Mouse (Mus musculus): Measurements from ENCODE around the gene C1qtnf1. TPM values are rescaled to one million over a fixed set of nuclear protein-coding genes. Genes with fewer than 3 reads are reported as not detected.

C1qtnf1 gene
- polyA plus RNA-seq, 1 experiment from 2014 or later: 7.5 TPM

DNA sequence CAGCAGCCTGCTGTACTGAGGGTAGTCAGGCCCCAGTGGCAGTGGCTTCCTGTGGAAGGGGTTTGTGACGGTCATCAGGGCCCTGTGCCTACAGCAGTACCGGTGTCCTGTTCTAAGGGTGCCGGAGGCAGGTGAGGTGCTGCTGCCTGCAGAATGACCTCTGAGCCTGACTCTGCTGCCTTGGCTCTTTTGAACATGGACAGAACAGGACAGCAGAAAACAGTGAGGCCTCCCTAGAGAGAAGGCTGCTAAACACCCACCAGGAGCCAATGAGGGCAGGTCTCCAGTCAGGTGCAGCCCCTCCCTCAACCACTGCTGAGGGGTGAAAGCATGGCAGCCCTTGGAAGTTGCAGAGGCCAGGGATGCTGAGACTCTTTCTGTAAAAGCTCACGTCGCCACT lies 21.5 kb upstream of the C1qtnf1 start:
- peaks cover 8% of the 10 kb centered on the region in 2 experiments for H3K4me1 ChIP-seq (ENCODE audit: control insufficient read depth in 2 of 2, insufficient read depth in 2 of 2, low read length in 2 of 2)
- H3K9ac ChIP-seq (ENCODE audit: low read length): peak overlapping the region; percentile 16; the same call in 1 of the 2 replicates
- peak overlapping the region; percentile 31 to 59; a peak in 3 of 4 replicates for H3K27ac ChIP-seq (replicated peaks in 1 of 2; ENCODE audit: control insufficient read depth in 1 of 2, insufficient read depth in 1 of 2, low read depth in 2 of 2, low read length in 2 of 2)
- 75% methylated on average over 5 of the region's 5 CpGs for WGBS
- H3K36me3 ChIP-seq (ENCODE audit: control insufficient read depth, insufficient read depth, low read length): peaks cover 53% of the 10 kb centered on the region
- no peak overlapping the region for H3K4me2 ChIP-seq (ENCODE audit: low read length)
- no peak overlapping the region for H3K4me3 ChIP-seq (ENCODE audit: control insufficient read depth in 1 of 2, insufficient read depth in 1 of 2, low read depth in 1 of 2, low read length in 2 of 2)
- H3K27me3 ChIP-seq (ENCODE audit: control insufficient read depth, insufficient read depth, low read length): no peaks in the 10 kb centered on the region
- ATAC-seq (ENCODE audit: insufficient number of reproducible peaks, insufficient read depth, low FRiP score, low read depth): no peak
- H3K9me3 ChIP-seq (ENCODE audit: control insufficient read depth, low read length): no peaks in the 10 kb centered on the region

DNA sequence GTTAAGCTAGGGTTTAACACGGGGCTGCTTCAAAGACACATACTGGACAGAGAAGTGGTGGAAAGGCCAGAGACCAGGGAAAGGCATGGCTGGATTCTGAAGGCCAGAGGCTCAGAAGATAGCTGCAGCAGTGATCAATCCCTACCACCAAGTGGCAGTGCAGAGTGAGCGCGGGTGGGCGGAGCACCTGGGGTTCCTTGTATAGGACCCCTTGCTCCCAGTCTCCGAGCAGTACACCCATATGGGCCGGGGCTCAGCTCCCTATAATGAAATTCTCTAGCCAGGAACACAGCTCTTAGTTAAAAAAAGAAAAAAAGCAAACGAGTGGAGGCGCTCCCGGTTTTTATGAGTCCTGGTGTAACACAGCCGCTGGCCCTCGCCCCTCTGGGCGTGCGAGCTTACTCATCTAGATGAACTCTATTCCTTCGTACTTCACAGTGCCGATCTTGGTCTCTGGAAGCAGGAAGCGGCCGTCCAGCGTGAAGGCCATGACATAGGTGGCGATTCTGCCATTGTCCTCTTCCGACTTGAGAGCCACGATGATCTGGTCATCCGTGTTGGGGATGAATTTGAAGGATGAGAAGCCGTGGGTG lies 20.6 kb upstream of the C1qtnf1 start:
- H3K4me2 ChIP-seq (ENCODE audit: low read length): no peak overlapping the region
- H3K4me1 ChIP-seq (ENCODE audit: control insufficient read depth in 2 of 2, insufficient read depth in 2 of 2, low read length in 2 of 2): no peaks in the 10 kb centered on the region; a peak in 1 of 4 replicates
- H3K36me3 ChIP-seq (ENCODE audit: control insufficient read depth, insufficient read depth, low read length): peaks cover 60% of the 10 kb centered on the region
- H3K9me3 ChIP-seq (ENCODE audit: control insufficient read depth, low read length): no peaks in the 10 kb centered on the region
- H3K27me3 ChIP-seq (ENCODE audit: control insufficient read depth, insufficient read depth, low read length): no peaks in the 10 kb centered on the region
- no peak overlapping the region for H3K4me3 ChIP-seq (ENCODE audit: control insufficient read depth in 1 of 2, insufficient read depth in 1 of 2, low read depth in 1 of 2, low read length in 2 of 2)
- H3K9ac ChIP-seq (ENCODE audit: low read length): no peak overlapping the region
- H3K27ac ChIP-seq (replicated peaks in 1 of 2; ENCODE audit: control insufficient read depth in 1 of 2, insufficient read depth in 1 of 2, low read depth in 2 of 2, low read length in 2 of 2): no peak overlapping the region
- 79% methylated on average over 23 of the region's 23 CpGs for WGBS
- no peak for ATAC-seq (ENCODE audit: insufficient number of reproducible peaks, insufficient read depth, low FRiP score, low read depth)

DNA sequence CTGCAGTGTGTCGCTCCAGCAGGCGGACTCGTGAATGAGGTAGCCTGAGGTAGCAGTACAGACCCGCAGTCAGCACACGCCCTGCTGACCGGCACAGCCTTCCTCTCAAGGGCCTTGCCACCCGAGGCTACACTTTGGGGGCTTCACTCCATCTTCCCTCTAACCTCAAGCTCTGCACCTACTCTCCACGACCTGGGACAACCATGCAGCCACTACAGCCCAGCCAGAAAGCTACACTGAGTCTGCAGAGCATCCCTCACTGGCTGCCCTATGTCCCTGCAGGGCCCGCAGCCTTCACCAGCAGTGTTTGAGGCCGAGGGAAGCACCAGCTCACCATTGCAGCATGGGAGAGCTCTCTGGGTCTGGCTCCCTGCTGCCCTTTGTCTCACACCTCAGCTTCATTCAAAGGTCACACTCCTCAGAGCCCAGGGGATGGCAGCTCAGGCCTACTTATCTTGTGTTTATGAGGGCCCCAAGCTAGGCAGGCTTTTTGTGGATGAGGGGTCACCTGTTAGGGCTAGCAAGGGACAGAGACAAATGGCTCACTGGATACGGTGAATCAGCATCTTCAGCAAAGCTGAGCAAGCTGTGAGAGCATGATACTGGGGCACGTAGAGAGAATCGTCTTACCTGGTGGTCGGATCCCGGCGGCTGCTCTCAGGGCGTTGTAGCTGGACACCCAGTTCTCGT lies 19.8 kb upstream of the C1qtnf1 start:
- WGBS: 71% methylated on average over 18 of the region's 18 CpGs
- no peak overlapping the region for H3K9ac ChIP-seq (ENCODE audit: low read length)
- no peaks in the 10 kb centered on the region for H3K27me3 ChIP-seq (ENCODE audit: control insufficient read depth, insufficient read depth, low read length)
- no peak for ATAC-seq (ENCODE audit: insufficient number of reproducible peaks, insufficient read depth, low FRiP score, low read depth)
- no peaks in the 10 kb centered on the region for H3K9me3 ChIP-seq (ENCODE audit: control insufficient read depth, low read length)
- H3K27ac ChIP-seq (replicated peaks in 1 of 2; ENCODE audit: control insufficient read depth in 1 of 2, insufficient read depth in 1 of 2, low read depth in 2 of 2, low read length in 2 of 2): no peak overlapping the region
- H3K36me3 ChIP-seq (ENCODE audit: control insufficient read depth, insufficient read depth, low read length): peaks cover 63% of the 10 kb centered on the region
- no peak overlapping the region for H3K4me3 ChIP-seq (ENCODE audit: control insufficient read depth in 1 of 2, insufficient read depth in 1 of 2, low read depth in 1 of 2, low read length in 2 of 2)
- H3K4me1 ChIP-seq (ENCODE audit: control insufficient read depth in 2 of 2, insufficient read depth in 2 of 2, low read length in 2 of 2): no peaks in the 10 kb centered on the region; a peak in 1 of 4 replicates
- no peak overlapping the region for H3K4me2 ChIP-seq (ENCODE audit: low read length)

GRCm38 (mm10) chr11:118409106-118410072 lies 18.6 kb upstream of the C1qtnf1 start:
- no peaks in the 10 kb centered on the region; a peak in 1 of 4 replicates for H3K4me1 ChIP-seq (ENCODE audit: control insufficient read depth in 2 of 2, insufficient read depth in 2 of 2, low read length in 2 of 2)
- H3K9me3 ChIP-seq (ENCODE audit: control insufficient read depth, low read length): no peaks in the 10 kb centered on the region
- H3K9ac ChIP-seq (ENCODE audit: low read length): no peak overlapping the region
- H3K4me2 ChIP-seq (ENCODE audit: low read length): no peak overlapping the region
- WGBS: 68% methylated on average over 12 of the region's 12 CpGs
- H3K4me3 ChIP-seq (ENCODE audit: control insufficient read depth in 1 of 2, insufficient read depth in 1 of 2, low read depth in 1 of 2, low read length in 2 of 2): no peak overlapping the region
- no peak for ATAC-seq (ENCODE audit: insufficient number of reproducible peaks, insufficient read depth, low FRiP score, low read depth)
- peaks cover 73% of the 10 kb centered on the region for H3K36me3 ChIP-seq (ENCODE audit: control insufficient read depth, insufficient read depth, low read length)
- H3K27me3 ChIP-seq (ENCODE audit: control insufficient read depth, insufficient read depth, low read length): no peaks in the 10 kb centered on the region
- H3K27ac ChIP-seq (replicated peaks in 1 of 2; ENCODE audit: control insufficient read depth in 1 of 2, insufficient read depth in 1 of 2, low read depth in 2 of 2, low read length in 2 of 2): no peak overlapping the region

- Histone ChIP-seq H3K9ac (ENCODE audit: low read length) (no peak overlapping the region), H3K27ac (replicated peaks in 1 of 2; ENCODE audit: control insufficient read depth in 1 of 2, insufficient read depth in 1 of 2, low read depth in 2 of 2, low read length in 2 of 2) (no peak overlapping the region), H3K4me2 (ENCODE audit: low read length) (no peak overlapping the region), H3K36me3 (ENCODE audit: control insufficient read depth, insufficient read depth, low read length) (peaks cover 78% of the 10 kb centered on the region), H3K9me3 (ENCODE audit: control insufficient read depth, low read length) (no peaks in the 10 kb centered on the region), H3K27me3 (ENCODE audit: control insufficient read depth, insufficient read depth, low read length) (no peaks in the 10 kb centered on the region), H3K4me3 (ENCODE audit: control insufficient read depth in 1 of 2, insufficient read depth in 1 of 2, low read depth in 1 of 2, low read length in 2 of 2) (no peak overlapping the region), H3K4me1 (ENCODE audit: control insufficient read depth in 2 of 2, insufficient read depth in 2 of 2, low read length in 2 of 2) (no peaks in the 10 kb centered on the region; a peak in 1 of 4 replicates)
- no peak for ATAC-seq (ENCODE audit: insufficient number of reproducible peaks, insufficient read depth, low FRiP score, low read depth)
- WGBS: 59% methylated on average over 1 of the region's 1 CpGs
These were observed 17.9 kb upstream of the C1qtnf1 start for GRCm38 (mm10) chr11:118410073-118410444.

- 91% methylated on average over 10 of the region's 10 CpGs for WGBS
- no peaks in the 10 kb centered on the region for H3K27me3 ChIP-seq (ENCODE audit: control insufficient read depth, insufficient read depth, low read length)
- no peak overlapping the region for H3K9ac ChIP-seq (ENCODE audit: low read length)
- H3K4me3 ChIP-seq (ENCODE audit: control insufficient read depth in 1 of 2, insufficient read depth in 1 of 2, low read depth in 1 of 2, low read length in 2 of 2): no peak overlapping the region
- H3K36me3 ChIP-seq (ENCODE audit: control insufficient read depth, insufficient read depth, low read length): peaks cover 82% of the 10 kb centered on the region
- no peaks in the 10 kb centered on the region for H3K9me3 ChIP-seq (ENCODE audit: control insufficient read depth, low read length)
- no peak for ATAC-seq (ENCODE audit: insufficient number of reproducible peaks, insufficient read depth, low FRiP score, low read depth)
- H3K4me1 ChIP-seq (ENCODE audit: control insufficient read depth in 2 of 2, insufficient read depth in 2 of 2, low read length in 2 of 2): no peaks in the 10 kb centered on the region; a peak in 1 of 4 replicates
- no peak overlapping the region for H3K27ac ChIP-seq (replicated peaks in 1 of 2; ENCODE audit: control insufficient read depth in 1 of 2, insufficient read depth in 1 of 2, low read depth in 2 of 2, low read length in 2 of 2)
- no peak overlapping the region for H3K4me2 ChIP-seq (ENCODE audit: low read length)
These were observed 17.5 kb upstream of the C1qtnf1 start for GRCm38 (mm10) chr11:118410479-118410878.

DNA sequence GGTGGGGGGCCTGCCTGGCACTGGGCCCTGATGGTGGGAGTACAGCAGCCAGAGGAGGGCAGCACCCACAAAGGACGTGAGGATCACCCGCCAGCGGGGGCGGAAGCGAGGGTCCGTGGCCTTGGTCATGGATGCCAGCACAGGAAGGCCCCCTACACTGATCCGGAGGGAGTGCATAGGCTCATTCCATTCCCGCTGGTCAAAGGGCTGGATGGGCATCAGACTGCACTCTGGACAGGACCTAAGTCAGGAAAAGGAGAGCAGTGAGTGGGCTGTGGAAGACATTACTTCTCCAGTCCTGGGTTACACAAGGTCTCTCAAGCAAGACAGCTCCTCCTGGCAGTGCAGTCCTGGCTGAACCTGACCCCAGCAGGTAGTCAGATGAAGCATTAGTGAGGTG lies 16.7 kb upstream of the C1qtnf1 start:
- 92% methylated on average over 8 of the region's 8 CpGs for WGBS
- Histone ChIP-seq H3K4me3 (ENCODE audit: control insufficient read depth in 1 of 2, insufficient read depth in 1 of 2, low read depth in 1 of 2, low read length in 2 of 2) (no peak overlapping the region), H3K4me1 (ENCODE audit: control insufficient read depth in 2 of 2, insufficient read depth in 2 of 2, low read length in 2 of 2) (no peaks in the 10 kb centered on the region; a peak in 1 of 4 replicates), H3K27me3 (ENCODE audit: control insufficient read depth, insufficient read depth, low read length) (no peaks in the 10 kb centered on the region), H3K27ac (replicated peaks in 1 of 2; ENCODE audit: control insufficient read depth in 1 of 2, insufficient read depth in 1 of 2, low read depth in 2 of 2, low read length in 2 of 2) (no peak overlapping the region), H3K36me3 (ENCODE audit: control insufficient read depth, insufficient read depth, low read length) (peaks cover 84% of the 10 kb centered on the region), H3K9ac (ENCODE audit: low read length) (no peak overlapping the region), H3K9me3 (ENCODE audit: control insufficient read depth, low read length) (no peaks in the 10 kb centered on the region), H3K4me2 (ENCODE audit: low read length) (no peak overlapping the region)
- no peak for ATAC-seq (ENCODE audit: insufficient number of reproducible peaks, insufficient read depth, low FRiP score, low read depth)
